Mouse (Mus musculus) testis, adult 2 months (tissue): ENCODE measurements around the gene Mei1.

ENCODE experiments used
- CTCF ChIP-seq: fragments of 200-500 bp; IDR thresholded peaks from 2 replicates; pipeline ENCODE4 v1.5.1; 2012; ENCODE audit warnings: low read depth, mild to moderate bottlenecking, inconsistent platforms, low read length, moderate library complexity; ENCODE audit not compliant: control insufficient read depth, insufficient read depth, insufficient replicate concordance
- POLR2A ChIP-seq: fragments of 200-500 bp; IDR thresholded peaks from 2 replicates; pipeline ENCODE4 v1.6.1; 2012; ENCODE audit warnings: low read depth, mild to moderate bottlenecking, inconsistent platforms, low read length, moderate library complexity; ENCODE audit not compliant: control insufficient read depth

DNA sequence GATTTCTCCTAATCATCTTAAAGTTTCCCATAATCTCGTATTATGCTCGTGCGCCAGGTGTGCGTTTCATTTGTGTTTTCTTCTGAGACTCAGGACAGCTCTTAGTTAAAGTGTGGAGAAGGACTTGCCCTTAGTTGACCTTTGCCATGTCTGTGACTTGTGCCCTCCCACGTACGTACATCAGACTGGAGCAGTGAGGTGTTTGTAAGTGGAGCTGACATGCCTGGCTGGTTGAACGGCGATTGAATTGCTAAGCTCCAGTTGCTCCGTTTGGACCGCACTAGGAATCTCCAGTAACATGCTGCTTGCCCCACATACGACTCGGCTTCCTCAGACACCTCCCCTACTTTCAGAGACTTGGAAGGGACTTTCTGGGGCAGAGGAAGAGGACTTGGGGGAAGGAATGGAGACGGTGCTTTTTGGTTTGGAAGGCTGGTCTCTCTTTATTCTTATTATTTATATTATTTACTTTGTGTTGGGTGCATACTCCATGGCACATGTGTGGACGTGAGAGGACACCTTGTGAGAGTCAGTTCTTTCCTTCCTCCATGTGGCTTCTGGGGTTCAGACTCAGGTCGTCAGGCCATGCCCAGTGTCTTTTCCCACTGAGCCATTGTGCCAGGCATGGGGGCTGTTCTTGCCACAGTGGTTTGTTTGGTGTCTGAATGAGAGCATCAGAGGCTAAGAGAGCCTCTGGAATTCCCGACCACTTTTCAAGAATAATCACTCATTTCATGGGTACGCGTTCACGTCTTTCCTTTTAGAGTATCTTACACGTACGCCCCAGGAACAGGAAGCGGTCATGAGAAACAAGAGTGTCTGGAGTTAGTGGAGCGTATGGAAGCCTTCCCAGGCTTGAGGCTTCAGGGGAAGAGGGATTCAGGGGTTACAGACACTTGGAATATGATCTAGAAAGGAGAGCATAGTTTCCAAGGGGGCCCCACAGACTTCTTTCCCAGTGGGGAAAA, 97.7 kb downstream of the Mei1 start:
- TF ChIP-seq CTCF (no peak), POLR2A (no peak)
